Mouse (Mus musculus) layer of hippocampus, adult 18-20 months (tissue): ENCODE measurements around the gene Cdv3. TPM values are rescaled to one million over a fixed set of nuclear protein-coding genes. Genes with fewer than 3 reads are reported as not detected.
"Not testable (repeated sequence)": the region's sequence is repeated elsewhere in the genome, so short reads cannot be mapped to it uniquely, and the experiment has no call there.

ENCODE experiments used
- DNase-seq, 2 experiments: peaks; one replicate each; pipeline ENCODE4 v3.0.0; 2022; ENCODE audit warnings: low spot score in 2 of 2
- total RNA-seq, 2 experiments: library from RNA; stranded (reverse); gene quantifications; 2 replicates each; pipeline ENCODE4 v1.2.3; 2021

Cdv3 gene
- total RNA-seq, 2 experiments from 2014 or later, result 63.8 to 67.7 TPM

- no peak for DNase-seq
Measured at GRCm38 (mm10) chr9:103376346-103377320, 11.0 kb upstream of the Cdv3 start.

GRCm38 (mm10) chr9:103372271-103373010 is 6.8 kb upstream of the Cdv3 start:
- no peak for DNase-seq

- DNase-seq, result no peak
Measured at GRCm38 (mm10) chr9:103369951-103370350, 4.3 kb upstream of the Cdv3 start.

GRCm38 (mm10) chr9:103366356-103366755 is 716 bp upstream of the Cdv3 start:
- no peak for DNase-seq

GRCm38 (mm10) chr9:103364601-103365289 is 895 bp downstream of the Cdv3 start:
- DNase-seq, result peak in 1 of 2 experiments; percentile 10

GRCm38 (mm10) chr9:103363730-103364417 is 1.8 kb downstream of the Cdv3 start:
- DNase-seq, result peak in 1 of 2 experiments; percentile 18

- DNase-seq, result no peak
Measured at GRCm38 (mm10) chr9:103363088-103363487, 2.6 kb downstream of the Cdv3 start.

GRCm38 (mm10) chr9:103360642-103361041 is 5.0 kb downstream of the Cdv3 start:
- no peak for DNase-seq

- peak in 1 of 2 experiments; percentile 35 for DNase-seq
Measured at GRCm38 (mm10) chr9:103358545-103358944, 7.1 kb downstream of the Cdv3 start.

GRCm38 (mm10) chr9:103357893-103358292 is 7.7 kb downstream of the Cdv3 start:
- no peak for DNase-seq

- DNase-seq, result not testable (repeated sequence)
Measured at GRCm38 (mm10) chr9:103353500-103354260, 12.0 kb downstream of the Cdv3 start.

- no peak for DNase-seq
Measured at GRCm38 (mm10) chr9:103348791-103349190, 16.8 kb downstream of the Cdv3 start.

- no peak for DNase-seq
Measured at GRCm38 (mm10) chr9:103347996-103348490, 17.6 kb downstream of the Cdv3 start.

- DNase-seq, result no peak
Measured at GRCm38 (mm10) chr9:103347045-103347444, 18.6 kb downstream of the Cdv3 start.

- no peak for DNase-seq
Measured at GRCm38 (mm10) chr9:103336912-103337311, 28.7 kb downstream of the Cdv3 start.

- no peak for DNase-seq
Measured at GRCm38 (mm10) chr9:103332663-103333062, 33.0 kb downstream of the Cdv3 start.

- DNase-seq, result no peak
Measured at GRCm38 (mm10) chr9:103326449-103326848, 39.2 kb downstream of the Cdv3 start.

GRCm38 (mm10) chr9:103324678-103325077 is 41.0 kb downstream of the Cdv3 start:
- no peak for DNase-seq

GRCm38 (mm10) chr9:103309832-103310231 is 55.8 kb downstream of the Cdv3 start:
- DNase-seq, result no peak
